Comparison of ENCODE assay signal across 8 mouse cellular contexts in the genomic region with DNA sequence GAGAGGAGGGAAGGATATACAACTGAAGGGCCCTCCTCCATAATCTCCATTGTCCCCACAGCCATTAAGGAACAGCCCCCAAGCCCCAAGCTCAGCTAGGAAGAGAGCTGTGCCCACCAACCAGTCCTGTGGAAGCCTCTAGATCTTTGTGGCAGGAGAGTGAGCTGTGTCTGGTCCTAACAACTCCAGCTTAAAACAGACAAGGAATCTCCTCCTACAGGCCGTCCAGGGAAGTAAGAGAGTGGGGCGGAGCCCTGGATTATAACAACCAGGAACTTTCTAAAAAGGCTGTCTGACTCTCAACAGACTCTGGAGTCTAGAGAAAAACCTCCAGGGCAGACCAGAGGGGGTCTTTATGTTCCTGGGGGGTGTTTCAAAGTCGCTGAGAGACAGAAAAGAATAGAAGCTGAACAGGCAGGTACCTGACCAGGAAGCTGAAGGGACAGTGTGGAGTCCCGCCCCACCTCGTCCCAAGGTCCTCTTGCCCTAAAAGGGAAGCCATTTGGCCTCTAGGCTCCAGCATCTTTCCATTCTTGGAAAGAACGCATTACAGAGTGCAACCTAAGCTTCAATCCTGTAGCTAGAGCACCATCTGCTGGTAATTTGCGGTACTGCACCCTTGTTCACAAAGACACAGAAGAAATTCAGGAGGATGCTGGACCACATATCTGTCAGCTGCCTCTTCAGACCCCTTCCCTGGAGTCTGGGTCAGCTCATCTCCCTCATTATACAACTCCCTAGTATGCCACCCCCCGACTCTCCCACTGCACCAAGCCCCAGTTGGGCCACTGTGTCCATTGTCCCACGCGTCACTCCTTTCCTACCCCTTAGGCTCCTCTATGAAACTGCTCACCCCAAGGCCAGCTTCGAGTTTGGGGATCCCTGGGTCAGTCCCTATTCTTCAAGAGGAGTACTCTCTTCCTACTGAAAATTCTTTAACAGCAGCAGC. TPM values are rescaled to one million over a fixed set of nuclear protein-coding genes. Genes with fewer than 3 reads are reported as not detected.
A peak's percentile ranks its signal among the peaks of the same experiment; 100 is the strongest.
DNase-seq lines count a peak whose midpoint lies in the region; ATAC-seq and TF ChIP-seq lines count a peak whose summit lies in the region.

No protein-coding gene starts in this region.

- WGBS in forebrain, postnatal 0 days = 20% methylated on average over 11 of the region's 11 CpGs

- H3K4me1 ChIP-seq in forebrain, postnatal 0 days (ENCODE audit: insufficient read depth) = no peaks in the 10 kb centered on the region

- H3K4me3 ChIP-seq in forebrain, postnatal 0 days (ENCODE audit: low read depth, low read length) = no peak overlapping the region

- no peak for TF ChIP-seq CTCF in Patski (IDR thresholded peaks at IDR 0.05)
- TF ChIP-seq CTCF in forebrain, postnatal 0 days (IDR thresholded peaks at IDR 0.05; ENCODE audit: low read depth) = peak; percentile 99

- POLR2A ChIA-PET in Patski (lab: Charles Lee) = no interaction called here

- CTCF ChIA-PET in Patski (lab: Charles Lee) = interaction anchor here (0.6 to 8.2 kb wide), 18 partner anchors 14 to 901 kb away, joined by 3 to 210 read pairs (median 3); partner anchors contain the start of gene Krt33b

- in situ Hi-C loops in Patski (cut with MboI; ENCODE audit: low pct_unique_long_range_greater_than_20kb) = loop anchor here (5.0 kb wide), 1 partner anchor 110 kb away; no protein-coding TSS in a partner anchor

- H3K27ac ChIP-seq in forebrain, postnatal 0 days (ENCODE audit: low read depth, low read length) = no peak overlapping the region

- peak; percentile 33 for DNase-seq in Patski (ENCODE audit: low read depth, low spot score)
- DNase-seq in cerebellum, adult 18-20 months = peak; percentile 74 to 84
- DNase-seq in forebrain, postnatal 0 days = peak; percentile 95
- peak; percentile 93 for DNase-seq in hindlimb bud, embryonic 11.5 days (ENCODE audit: extremely low spot score, low read depth, low spot score)
- peak; percentile 83 to 94 for DNase-seq in left cerebral cortex, adult 18-20 months (ENCODE audit: low spot score in 2 of 2)
- peak; percentile 91 for DNase-seq in mesoderm, embryonic 11.5 days (ENCODE audit: low read depth, low spot score)
- DNase-seq in right cerebral cortex, postnatal 25 days = peak; percentile 70
- peak; percentile 69 for DNase-seq in yolk sac, embryonic 10.5 days (ENCODE audit: low spot score)

- ATAC-seq in Patski = no peak
- ATAC-seq in forebrain, postnatal 0 days = peak; percentile 81

- H3K9ac ChIP-seq in forebrain, postnatal 0 days = peak overlapping the region; percentile 19; the same call in 1 of the 2 replicates

- no peaks in the 10 kb centered on the region for H3K9me3 ChIP-seq in forebrain, postnatal 0 days (ENCODE audit: low read length)

- no peaks in the 10 kb centered on the region for H3K27me3 ChIP-seq in Patski
- no peaks in the 10 kb centered on the region for H3K27me3 ChIP-seq in forebrain, postnatal 0 days (ENCODE audit: insufficient read depth, low read length)

- no peak overlapping the region for H3K4me2 ChIP-seq in forebrain, postnatal 0 days (ENCODE audit: low read depth)

- H3K36me3 ChIP-seq in forebrain, postnatal 0 days (ENCODE audit: insufficient read depth) = no peaks in the 10 kb centered on the region

RNA-seq across cellular contexts. Expression of gene Krt42, which starts 12.2 kb away (rescaled TPM):
- polyA plus RNA-seq in Patski (2021) = 0.08 TPM
- total RNA-seq in forebrain, postnatal 0 days (2014; rRNA removed) = not detected in 2 replicates
- polyA plus RNA-seq in forebrain, postnatal 0 days (2015; fragmentation: Nextera tagmentation; extraction: Ambion mirVana) = not detected in 2 replicates
- total RNA-seq in left cerebral cortex, adult 18-20 months (2021) = under 1 TPM in 1 of 2 experiments, not detected in 1; 0.35 TPM

RNA-seq across cellular contexts. Expression of gene Krt17, which starts 21.0 kb away (rescaled TPM):
- 0.10 TPM for polyA plus RNA-seq in Patski (2021)
- 0.31 TPM in 1 of 2 replicates, not detected in the other for total RNA-seq in forebrain, postnatal 0 days (2014; rRNA removed)
- polyA plus RNA-seq in forebrain, postnatal 0 days (2015; fragmentation: Nextera tagmentation; extraction: Ambion mirVana) = 0.47 and 0.51 TPM in 2 replicates
- total RNA-seq in left cerebral cortex, adult 18-20 months (2021) = under 1 TPM in 1 of 2 experiments, not detected in 1; 0.28 TPM

RNA-seq across cellular contexts. Expression of gene Krt16, which starts 33.2 kb away (rescaled TPM):
- not detected for polyA plus RNA-seq in Patski (2021)
- not detected in 2 replicates for total RNA-seq in forebrain, postnatal 0 days (2014; rRNA removed)
- polyA plus RNA-seq in forebrain, postnatal 0 days (2015; fragmentation: Nextera tagmentation; extraction: Ambion mirVana) = not detected in 2 replicates
- not detected for total RNA-seq in left cerebral cortex, adult 18-20 months (2021)

RNA-seq across cellular contexts. Expression of gene Eif1, which starts 37.8 kb away (rescaled TPM):
- 674 TPM for polyA plus RNA-seq in Patski (2021)
- 105 and 115 TPM in 2 replicates for total RNA-seq in forebrain, postnatal 0 days (2014; rRNA removed)
- 1,342 and 1,370 TPM in 2 replicates for polyA plus RNA-seq in forebrain, postnatal 0 days (2015; fragmentation: Nextera tagmentation; extraction: Ambion mirVana)
- 100 to 1,000 TPM; 831 to 849 TPM for total RNA-seq in left cerebral cortex, adult 18-20 months (2021)

RNA-seq across cellular contexts. Expression of gene Gast, which starts 52.3 kb away (rescaled TPM):
- not detected for polyA plus RNA-seq in Patski (2021)
- total RNA-seq in forebrain, postnatal 0 days (2014; rRNA removed) = not detected in 2 replicates
- 0.48 and 0.51 TPM in 2 replicates for polyA plus RNA-seq in forebrain, postnatal 0 days (2015; fragmentation: Nextera tagmentation; extraction: Ambion mirVana)
- total RNA-seq in left cerebral cortex, adult 18-20 months (2021) = not detected

Comparison
In these comparisons a context has a peak if more than half of its experiments do, and no peak if none do; other contexts are left out.
1. DNase-seq: peak in every context shown above with its lines; median percentile 95 in forebrain, postnatal 0 days; 93 in hindlimb bud, embryonic 11.5 days; 91 in mesoderm, embryonic 11.5 days; 88 in left cerebral cortex, adult 18-20 months; 79 in cerebellum, adult 18-20 months; 70 in right cerebral cortex, postnatal 25 days; 69 in yolk sac, embryonic 10.5 days; 33 in Patski.